In the genomic region with DNA sequence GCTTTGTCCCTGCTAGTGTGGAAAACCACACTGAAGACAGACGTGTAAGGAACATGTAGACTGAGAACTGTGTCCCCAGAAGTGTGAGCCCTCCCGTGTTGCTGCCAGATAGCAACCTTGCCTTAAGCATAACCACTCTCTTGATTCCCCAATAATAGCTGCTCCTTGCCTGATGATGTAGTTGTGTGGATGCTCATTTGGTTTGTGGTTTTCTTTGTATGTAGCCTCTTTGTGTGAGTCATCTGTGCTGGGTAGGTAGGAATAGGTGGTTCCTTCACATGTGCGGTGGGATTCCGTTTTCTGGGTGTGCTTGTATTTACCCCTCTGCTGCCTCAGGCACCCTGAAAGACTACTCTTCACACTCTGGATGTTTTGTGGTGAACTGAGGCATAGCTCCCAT, we compare ENCODE assay signal across 19 mouse cellular contexts. TPM values are rescaled to one million over a fixed set of nuclear protein-coding genes. Genes with fewer than 3 reads are reported as not detected.
DNase-seq lines count a peak whose midpoint lies in the region; ATAC-seq and TF ChIP-seq lines count a peak whose summit lies in the region.
"Had no signal": no experiment of that assay in that cellular context is flagged by ENCODE, and none has a peak within 500 bp of the region (broad histone marks: within the 10 kb centered on the region; RNA-seq: fewer than 3 reads in every experiment).

No protein-coding gene starts in this region.

- H3K36me3 ChIP-seq in hindbrain, embryonic 14.5 days (replicated peaks; ENCODE audit: control insufficient read depth, insufficient read depth) = no peaks in the 10 kb centered on the region
- no peaks in the 10 kb centered on the region for H3K36me3 ChIP-seq in hindbrain, embryonic 11.5 days (ENCODE audit: control insufficient read depth, insufficient read depth, low read length)
- H3K36me3 ChIP-seq in spleen, adult 2 months (ENCODE audit: control insufficient read depth, insufficient read depth, low read length) = no peaks in the 10 kb centered on the region
- peaks cover 5 to 60% of the 10 kb centered on the region in 2 experiments for H3K36me3 ChIP-seq in CH12.LX (replicated peaks in 1 of 2; ENCODE audit: control insufficient read depth in 1 of 2, insufficient read depth in 1 of 2, low read length in 1 of 2)
- H3K36me3 ChIP-seq: embryonic facial prominence, embryonic 15.5 days; forebrain, embryonic 10.5 days; heart, embryonic 13.5 days; hindbrain, embryonic 12.5 days had no signal

- TF ChIP-seq CTCF in spleen, adult 2 months (IDR thresholded peaks at IDR 0.05; ENCODE audit: extremely low read depth, insufficient read depth, insufficient read length, insufficient replicate concordance) = no peak
- TF ChIP-seq CTCF in CH12.LX (conservative IDR thresholded peaks at IDR 0.05 in 1 of 2, IDR thresholded peaks at IDR 0.05 in 1 of 2; ENCODE audit: low read depth in 2 of 2, low read length in 2 of 2) = no peak

- 0 out of 2 replicates have a peak overlapping the region, but pooled peaks have one; percentile 3 for H3K27ac ChIP-seq in hindbrain, embryonic 14.5 days
- H3K27ac ChIP-seq in hindbrain, embryonic 11.5 days (ENCODE audit: low read depth, low read length) = no peak overlapping the region
- H3K27ac ChIP-seq in spleen, adult 2 months (ENCODE audit: insufficient read depth, low read length) = 0 out of 2 replicates have a peak overlapping the region, but pooled peaks have one; percentile 0
- peak overlapping the region; percentile 97 for H3K27ac ChIP-seq in CH12.LX (ENCODE audit: insufficient read depth, low read depth)
- H3K27ac ChIP-seq: embryonic facial prominence, embryonic 15.5 days; forebrain, embryonic 10.5 days; heart, embryonic 13.5 days; hindbrain, embryonic 12.5 days had no signal

- no peak for TF ChIP-seq RAD21 in CH12.LX (IDR thresholded peaks at IDR 0.05; ENCODE audit: low read depth, low read length)

- TF ChIP-seq EP300 in CH12.LX (IDR thresholded peaks at IDR 0.05; ENCODE audit: low read length) = no peak

- no peak for DNase-seq in hindbrain, embryonic 14.5 days (ENCODE audit: low spot score)
- no peak for DNase-seq in hindbrain, embryonic 11.5 days (ENCODE audit: low spot score)
- no peak for DNase-seq in spleen, adult 2 months (ENCODE audit: low read depth in 1 of 2, low spot score in 2 of 2)
- DNase-seq in spleen, postnatal 36 days (ENCODE audit: low spot score in 2 of 2) = no peak
- DNase-seq in CH12.LX (ENCODE audit: extremely low read depth) = no peak
- peak; percentile 31 for DNase-seq in naive thymus-derived CD4-positive, alpha-beta T cell, adult 2 months (ENCODE audit: low read depth)
- DNase-seq in adrenal gland, adult 2 months = no peak
- DNase-seq in urinary bladder, postnatal 14 days (ENCODE audit: low spot score) = no peak
- DNase-seq: adrenal gland, postnatal 14 days; cerebellum, postnatal 25 days; gastrocnemius, postnatal 10 days; heart, postnatal 36 days had no signal

- ATAC-seq in hindbrain, embryonic 14.5 days (ENCODE audit: low FRiP score) = no peak
- ATAC-seq in hindbrain, embryonic 11.5 days (ENCODE audit: low FRiP score) = no peak
- ATAC-seq: intestine, embryonic 16.5 days had no signal

- H3K4me1 ChIP-seq in hindbrain, embryonic 14.5 days (replicated peaks; ENCODE audit: control insufficient read depth, insufficient read depth, low read length) = peaks cover 29% of the 10 kb centered on the region
- 0 out of 2 replicates have a peak, but pooled peaks cover 2% of the 10 kb centered on the region for H3K4me1 ChIP-seq in hindbrain, embryonic 11.5 days (replicated peaks; ENCODE audit: control insufficient read depth, insufficient read depth, low read length)
- H3K4me1 ChIP-seq in spleen, adult 2 months (ENCODE audit: control insufficient read depth, insufficient read depth, insufficient read length) = peaks cover 71% of the 10 kb centered on the region
- peaks cover 86 to 100% of the 10 kb centered on the region in 2 experiments for H3K4me1 ChIP-seq in CH12.LX (ENCODE audit: control insufficient read depth in 1 of 2, insufficient read depth in 2 of 2)

- H3K4me3 ChIP-seq in hindbrain, embryonic 14.5 days (replicated peaks; ENCODE audit: low read length) = no peak overlapping the region
- no peak overlapping the region for H3K4me3 ChIP-seq in hindbrain, embryonic 11.5 days (ENCODE audit: low read depth, low read length)
- no peak overlapping the region for H3K4me3 ChIP-seq in spleen, adult 2 months (ENCODE audit: extremely low read depth, insufficient read depth, insufficient read length)
- peak overlapping the region in 1 of 3 experiments; percentile 11 for H3K4me3 ChIP-seq in CH12.LX (replicated peaks in 1 of 3; ENCODE audit: low read depth in 2 of 3, low read length in 2 of 3, poor library complexity in 1 of 3)
- H3K4me3 ChIP-seq: embryonic facial prominence, embryonic 15.5 days; erythroblast, embryonic 14.5 days; forebrain, embryonic 10.5 days; heart, embryonic 13.5 days; hindbrain, embryonic 12.5 days had no signal

- 91% methylated on average over 4 of the region's 4 CpGs for WGBS in hindbrain, embryonic 14.5 days
- WGBS in hindbrain, embryonic 11.5 days = 87% methylated on average over 4 of the region's 4 CpGs
- WGBS in spleen, adult 2 months = 72% methylated on average over 4 of the region's 4 CpGs

- H3K27me3 ChIP-seq in hindbrain, embryonic 14.5 days (ENCODE audit: control insufficient read depth, insufficient read depth, low read length) = no peaks in the 10 kb centered on the region
- no peaks in the 10 kb centered on the region for H3K27me3 ChIP-seq in hindbrain, embryonic 11.5 days (ENCODE audit: control insufficient read depth, insufficient read depth, low read length)
- no peaks in the 10 kb centered on the region for H3K27me3 ChIP-seq in spleen, adult 2 months (ENCODE audit: control insufficient read depth, insufficient read depth, low read length)
- no peaks in the 10 kb centered on the region for H3K27me3 ChIP-seq in CH12.LX (replicated peaks)
- H3K27me3 ChIP-seq: embryonic facial prominence, embryonic 15.5 days; heart, embryonic 13.5 days; hindbrain, embryonic 12.5 days had no signal

- H3K9me3 ChIP-seq in hindbrain, embryonic 14.5 days (ENCODE audit: control insufficient read depth, low read length) = no peaks in the 10 kb centered on the region
- no peaks in the 10 kb centered on the region for H3K9me3 ChIP-seq in hindbrain, embryonic 11.5 days (ENCODE audit: control insufficient read depth, low read length)
- no peaks in the 10 kb centered on the region for H3K9me3 ChIP-seq in CH12.LX (replicated peaks; ENCODE audit: low read length)
- H3K9me3 ChIP-seq: embryonic facial prominence, embryonic 15.5 days; forebrain, embryonic 10.5 days; G1E; heart, embryonic 13.5 days; hindbrain, embryonic 12.5 days had no signal

- H3K4me2 ChIP-seq in hindbrain, embryonic 14.5 days (replicated peaks) = no peak overlapping the region
- no peak overlapping the region for H3K4me2 ChIP-seq in hindbrain, embryonic 11.5 days (replicated peaks; ENCODE audit: low read depth, low read length)
- no peak overlapping the region for H3K4me2 ChIP-seq in CH12.LX (ENCODE audit: insufficient read depth, low read depth, poor library complexity, severe bottlenecking)
- H3K4me2 ChIP-seq: embryonic facial prominence, embryonic 15.5 days; heart, embryonic 13.5 days; hindbrain, embryonic 12.5 days had no signal

- dilution Hi-C loops in CH12.LX (cut with MboI; ENCODE audit: extremely low pct_ligation_motif_present, extremely low pct_unique_long_range_greater_than_20kb, low sequenced_read_pairs) = no loop called here

- no peak for TF ChIP-seq POLR2A in spleen, adult 2 months (IDR thresholded peaks at IDR 0.05; ENCODE audit: low read depth, low read length)
- TF ChIP-seq POLR2A in CH12.LX (IDR thresholded peaks at IDR 0.05; ENCODE audit: low read depth, low read length) = no peak

- peaks cover 90% of the 10 kb centered on the region for H3K79me2 ChIP-seq in CH12.LX (replicated peaks; ENCODE audit: control insufficient read depth, extremely low read depth, insufficient read depth, poor library complexity, severe bottlenecking)

- in situ Hi-C loops in CH12.LX (cut with MboI; ENCODE audit: low pct_ligation_motif_present, low pct_unique_long_range_greater_than_20kb, low sequenced_read_pairs) = no loop called here

- no peak overlapping the region for H3K9ac ChIP-seq in hindbrain, embryonic 14.5 days
- no peak overlapping the region for H3K9ac ChIP-seq in hindbrain, embryonic 11.5 days (ENCODE audit: low read depth, low read length)
- H3K9ac ChIP-seq in CH12.LX (ENCODE audit: insufficient read depth, low read depth) = no peak overlapping the region
- H3K9ac ChIP-seq: embryonic facial prominence, embryonic 15.5 days; heart, embryonic 13.5 days; hindbrain, embryonic 12.5 days had no signal

TF ChIP-seq in CH12.LX, 34 proteins besides CTCF, POLR2A, EP300 and RAD21:
- TF ChIP-seq GABPA (IDR thresholded peaks at IDR 0.05; ENCODE audit: insufficient replicate concordance, low read depth, low read length) (no peak), JUN (IDR thresholded peaks at IDR 0.05; ENCODE audit: insufficient read depth, low read depth, low read length) (no peak), ETS1 (conservative IDR thresholded peaks at IDR 0.05; ENCODE audit: low read depth, low read length) (peak; percentile 61), MXI1 (IDR thresholded peaks at IDR 0.05; ENCODE audit: low read depth, low read length) (0 out of 2 replicates have a peak, but pooled peaks have one; percentile 33), TCF12 (IDR thresholded peaks at IDR 0.05; ENCODE audit: low read depth, low read length) (peak; percentile 24; the same call in 1 of the 2 replicates), SIN3A (IDR thresholded peaks at IDR 0.05; ENCODE audit: low read length) (peak; percentile 23; the same call in 1 of the 2 replicates)

RNA-seq across cellular contexts. Expression of a gene that starts 49.4 kb away (rescaled TPM):
- 19.9 and 22.3 TPM in 2 replicates for polyA plus RNA-seq in hindbrain, embryonic 14.5 days (2014; fragmentation: Nextera tagmentation; extraction: Ambion mirVana)
- polyA plus RNA-seq in hindbrain, embryonic 11.5 days (2014; fragmentation: Nextera tagmentation; extraction: Ambion mirVana) = 13.3 and 14.3 TPM in 2 replicates
- 75.1 and 95.9 TPM in 2 replicates for polyA plus RNA-seq in spleen, adult 2 months (2012; rRNA removed)
- total RNA-seq in CH12.LX (2012; rRNA removed) (149 and 185 TPM in 2 replicates), CH12.LX (2014; rRNA removed) (84.0 and 86.5 TPM in 2 replicates)
- 143 and 170 TPM in 2 replicates for polyA plus RNA-seq in CH12.LX (2012; ENCODE audit: insufficient read length, low read depth)
- total RNA-seq in adrenal gland, adult 2 months (2021) = 10 to 100 TPM; 46.2 to 48.2 TPM
- 44.1 and 50.9 TPM in 2 replicates for polyA plus RNA-seq in adrenal gland, adult 2 months (2012; rRNA removed)
